Mouse (Mus musculus): Measurements from ENCODE around the gene Kcnab1.

Kcnab1 gene

GRCm38 (mm10) chr3:65302559-65302958 lies 193.4 kb downstream of the Kcnab1 start:
- peak; percentile 71 for ATAC-seq (ENCODE audit: low TSS enrichment)

DNA sequence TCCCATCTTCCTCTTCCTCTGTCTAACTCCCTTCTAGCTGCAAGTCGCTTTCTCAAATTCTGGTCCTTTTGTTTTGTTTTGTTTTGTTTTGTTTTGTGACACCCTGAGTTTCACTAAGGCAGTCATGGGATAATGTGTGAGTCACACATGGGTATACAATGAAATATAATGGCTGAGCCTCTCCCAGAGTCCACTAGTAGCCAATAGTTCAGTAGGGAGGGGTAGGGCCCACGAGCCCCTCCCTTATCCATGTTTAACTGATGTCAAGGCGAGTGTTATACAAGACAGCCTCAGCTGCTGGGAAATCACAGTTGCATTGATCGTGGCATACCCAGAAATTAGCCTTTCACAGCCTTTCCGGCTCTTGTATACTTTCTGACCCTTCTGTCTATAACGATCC lies 206.7 kb downstream of the Kcnab1 start:
- no peak for ATAC-seq (ENCODE audit: low TSS enrichment)

DNA sequence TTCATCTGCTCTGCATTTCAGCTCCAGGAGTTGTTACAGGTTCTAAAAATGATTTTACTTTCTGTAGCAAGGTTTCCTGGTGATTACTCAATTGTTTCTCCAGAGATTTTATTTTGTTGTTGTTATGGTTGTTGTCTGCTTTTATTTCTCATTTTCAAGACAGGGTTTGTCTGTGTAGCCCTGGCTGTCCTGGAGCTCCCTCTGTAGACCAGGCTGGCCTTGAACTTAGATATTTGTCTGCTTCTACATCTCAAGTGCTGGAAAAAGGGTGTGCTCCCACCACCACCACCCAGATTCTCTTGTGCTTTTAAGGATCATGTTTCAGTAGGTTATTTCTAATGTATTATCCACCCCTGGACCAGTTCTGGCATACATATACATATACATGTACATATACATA lies 207.6 kb downstream of the Kcnab1 start:
- no peak for ATAC-seq (ENCODE audit: low TSS enrichment)

GRCm38 (mm10) chr3:65317876-65318537 lies 208.8 kb downstream of the Kcnab1 start:
- ATAC-seq (ENCODE audit: low TSS enrichment), result 0 out of 2 replicates have a peak, but pooled peaks have one; percentile 56

- ATAC-seq (ENCODE audit: low TSS enrichment), result peak; percentile 73
Observed at GRCm38 (mm10) chr3:65319248-65320008, 210.2 kb downstream of the Kcnab1 start.

DNA sequence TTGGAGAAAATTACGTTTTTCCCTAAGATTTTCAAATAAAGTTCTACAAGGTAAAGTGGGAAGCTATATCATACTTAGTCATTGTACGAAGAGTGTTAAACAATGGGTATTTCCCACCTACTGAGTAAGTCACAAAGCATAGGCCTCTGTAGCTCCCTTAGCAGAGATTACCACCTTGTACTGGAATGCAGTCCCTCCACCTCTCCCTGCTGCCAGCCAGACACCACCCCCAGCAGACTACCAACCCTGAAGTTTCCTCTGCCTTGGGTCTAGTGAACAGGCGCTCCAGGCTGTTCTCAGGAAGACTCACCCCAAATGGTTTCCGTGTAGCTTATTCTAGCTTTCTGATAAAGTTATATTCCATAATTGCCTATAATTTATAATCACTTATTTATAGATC lies 211.8 kb downstream of the Kcnab1 start:
- ATAC-seq (ENCODE audit: low TSS enrichment), result no peak

DNA sequence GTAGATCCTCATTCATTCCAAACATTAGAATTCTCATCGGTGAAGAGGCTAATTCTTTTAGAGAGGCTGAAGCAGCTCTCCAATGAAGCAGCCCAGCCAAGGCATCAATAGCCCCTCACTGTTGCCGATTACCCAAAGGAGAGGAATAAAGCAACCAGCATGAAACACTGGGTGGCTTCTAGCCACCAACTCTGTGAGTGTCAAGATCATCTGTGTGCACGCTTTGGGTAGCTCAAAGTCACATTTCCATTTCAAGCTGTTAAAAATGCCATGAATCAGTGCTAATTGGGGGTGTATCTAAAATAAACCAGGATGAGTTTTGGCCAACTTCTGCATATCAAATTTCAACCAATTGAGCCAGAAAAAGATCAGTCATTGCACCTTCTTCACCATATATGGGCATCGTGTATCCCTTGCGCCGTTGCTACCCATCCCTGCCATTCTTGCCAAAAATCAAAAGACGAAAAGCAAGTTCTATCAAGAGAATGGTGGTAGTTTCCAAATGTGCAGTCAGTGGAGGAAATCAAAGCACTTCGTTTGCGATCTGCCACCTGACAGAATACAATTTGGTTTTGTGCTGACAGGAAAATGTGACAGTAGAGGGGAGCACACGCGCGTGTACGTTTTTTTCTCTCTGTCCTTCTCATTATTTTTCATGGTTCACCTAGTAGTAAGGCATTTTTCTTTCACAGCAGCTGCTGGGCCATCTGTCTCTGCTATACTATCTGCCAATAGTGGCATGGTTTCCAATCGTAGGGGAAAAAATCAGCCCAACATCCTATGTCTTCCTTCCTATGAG lies 213.0 kb downstream of the Kcnab1 start:
- ATAC-seq (ENCODE audit: low TSS enrichment), result peak; percentile 75

GRCm38 (mm10) chr3:65325254-65325653 lies 216.1 kb downstream of the Kcnab1 start:
- ATAC-seq (ENCODE audit: low TSS enrichment), result no peak

GRCm38 (mm10) chr3:65328814-65329213 lies 219.6 kb downstream of the Kcnab1 start:
- peak; percentile 57; the same call in 1 of the 2 replicates for ATAC-seq (ENCODE audit: low TSS enrichment)

DNA sequence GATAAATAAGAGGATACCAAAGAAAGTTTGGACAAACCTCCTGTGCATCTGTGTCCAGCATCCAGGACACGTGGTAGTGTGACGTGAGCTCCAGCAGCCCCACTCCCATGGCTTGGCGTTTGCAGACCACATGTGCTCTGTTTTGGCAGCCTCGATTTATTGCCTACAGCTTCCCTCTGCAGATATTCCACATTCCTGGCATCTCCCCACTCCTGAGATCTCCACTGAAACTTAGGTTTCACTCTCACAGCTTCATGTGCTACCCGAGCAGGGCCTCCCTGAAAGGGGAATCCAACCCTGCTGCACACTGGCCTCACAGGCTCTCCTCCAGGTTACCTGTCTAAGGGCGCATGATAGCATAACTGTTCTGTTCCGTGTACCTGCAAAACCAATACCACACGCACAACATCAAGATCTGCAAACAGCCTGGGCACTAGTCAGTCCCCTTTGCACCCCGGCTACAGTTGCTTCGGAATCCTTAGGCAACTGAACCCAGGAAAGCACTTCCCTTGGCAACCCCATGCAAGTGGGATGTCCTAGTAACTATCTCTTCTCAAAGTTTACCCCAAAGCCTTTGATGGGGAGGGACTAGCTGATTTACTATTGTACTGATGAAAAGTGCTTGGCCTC lies 228.8 kb downstream of the Kcnab1 start:
- ATAC-seq (ENCODE audit: low TSS enrichment), result no peak

DNA sequence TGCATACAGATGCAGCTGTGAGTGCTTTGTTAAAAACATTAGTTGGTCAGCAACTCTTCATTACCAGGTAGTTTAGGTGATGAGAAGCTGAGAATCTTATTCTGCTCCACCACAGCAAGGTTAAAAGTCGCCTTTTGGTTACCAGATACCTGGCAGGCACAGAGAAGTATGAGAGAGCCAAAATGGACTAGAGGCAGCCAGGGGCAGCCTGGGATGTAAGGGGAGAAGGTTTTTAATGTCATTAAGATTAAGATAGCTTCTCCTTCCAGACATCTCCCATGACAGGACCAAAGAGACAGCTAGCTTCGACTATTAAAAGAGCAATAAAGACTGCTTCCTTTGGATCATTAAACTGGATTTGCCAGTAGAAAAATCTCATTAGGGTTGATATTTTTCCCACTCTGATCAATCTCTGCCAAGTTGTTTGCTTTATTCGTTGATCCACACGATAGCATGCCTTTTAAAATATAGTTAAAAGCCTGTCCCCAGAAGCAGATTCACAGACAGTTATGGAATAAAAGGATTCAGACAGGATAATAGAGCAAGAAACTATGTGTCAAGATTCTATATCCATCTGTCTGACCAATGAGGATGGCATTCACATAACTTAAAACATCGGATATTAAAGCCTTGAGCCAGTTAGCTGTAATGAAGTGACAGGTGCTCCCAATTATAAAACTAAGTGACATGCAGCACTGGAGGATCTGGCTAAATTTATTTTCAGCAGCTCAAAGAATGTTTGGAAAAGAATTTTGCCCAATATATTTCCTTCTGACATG lies 231.2 kb downstream of the Kcnab1 start:
- ATAC-seq (ENCODE audit: low TSS enrichment), result no peak

DNA sequence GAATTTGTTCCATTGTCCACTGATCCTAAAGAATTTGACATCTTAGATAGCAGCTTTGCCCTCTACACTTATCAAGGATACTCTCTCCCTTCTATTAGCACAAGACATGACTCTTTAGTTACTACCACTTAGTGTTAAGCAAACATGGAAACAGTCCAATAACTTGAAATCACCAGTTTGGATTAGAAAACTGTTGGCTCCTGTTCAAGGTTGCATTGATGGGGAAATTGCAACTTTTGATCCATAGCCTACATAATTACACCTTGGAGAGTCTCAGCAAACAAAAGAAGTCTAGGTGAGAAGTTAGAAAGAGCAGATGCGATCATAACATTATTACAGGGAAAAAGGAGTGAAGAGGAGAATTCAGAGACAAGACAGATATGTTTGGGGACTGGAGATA lies 237.0 kb downstream of the Kcnab1 start:
- no peak for ATAC-seq (ENCODE audit: low TSS enrichment)

- no peak; the same call in 1 of the 2 replicates for ATAC-seq (ENCODE audit: low TSS enrichment)
Observed at GRCm38 (mm10) chr3:65352278-65353127, 243.3 kb downstream of the Kcnab1 start.

DNA sequence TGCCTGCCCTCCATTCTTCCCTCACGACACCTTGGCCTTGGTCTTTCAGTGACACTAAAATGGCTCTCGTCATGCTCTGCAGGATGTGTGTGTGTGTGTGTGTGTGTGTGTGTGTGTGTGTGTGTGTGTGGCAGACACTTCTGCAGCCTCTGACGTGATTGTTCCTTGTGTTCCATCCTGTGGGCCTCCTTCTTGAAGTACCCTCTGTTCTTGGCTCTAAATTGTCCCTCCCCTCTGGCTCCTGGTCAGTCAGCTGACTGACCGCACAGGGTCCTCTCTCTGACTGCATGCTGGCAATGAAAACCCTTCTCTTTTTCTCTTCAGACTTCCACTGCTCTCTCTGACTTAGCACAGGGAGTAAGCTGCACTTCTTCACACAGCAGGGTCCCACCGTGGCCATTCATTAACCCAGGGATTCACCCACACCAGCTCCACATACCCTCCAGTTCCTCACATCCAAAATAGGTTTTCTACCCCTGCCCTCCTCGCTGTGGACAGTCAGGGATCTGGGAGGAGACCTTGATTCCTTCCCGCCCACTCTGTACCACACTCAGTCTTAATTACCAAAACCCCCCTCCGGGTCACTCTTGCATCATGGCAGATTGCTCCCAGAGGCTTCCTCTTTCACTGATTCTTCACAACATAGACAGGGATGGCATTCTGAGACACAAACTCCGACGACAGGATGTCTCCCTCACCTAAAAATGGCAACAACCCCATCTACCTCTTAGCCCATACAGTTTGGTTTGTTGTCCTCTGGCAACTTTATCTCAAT lies 244.3 kb downstream of the Kcnab1 start:
- no peak for ATAC-seq (ENCODE audit: low TSS enrichment)

DNA sequence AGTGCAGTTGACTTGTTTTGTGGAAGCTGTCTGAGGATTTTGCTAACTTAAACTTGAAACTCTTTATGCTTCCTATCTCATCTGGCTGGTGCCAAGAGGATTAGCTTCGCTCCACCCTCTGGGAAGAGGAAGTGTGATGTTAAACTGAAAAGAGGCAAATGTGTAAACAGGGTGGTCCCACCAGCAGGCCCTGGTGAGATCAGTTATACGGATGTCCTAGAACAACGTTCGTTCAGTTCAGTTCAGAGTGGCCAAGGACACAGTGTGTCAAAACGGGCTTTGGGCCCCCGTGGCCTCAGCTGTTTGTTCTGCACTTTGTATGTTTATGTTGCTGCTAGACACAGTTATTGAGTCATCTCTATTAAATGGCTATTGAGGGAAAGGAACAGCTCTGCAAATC lies 246.3 kb downstream of the Kcnab1 start:
- no peak for ATAC-seq (ENCODE audit: low TSS enrichment)

- no peak for ATAC-seq (ENCODE audit: low TSS enrichment)
Observed at GRCm38 (mm10) chr3:65358275-65358674, 249.1 kb downstream of the Kcnab1 start.

DNA sequence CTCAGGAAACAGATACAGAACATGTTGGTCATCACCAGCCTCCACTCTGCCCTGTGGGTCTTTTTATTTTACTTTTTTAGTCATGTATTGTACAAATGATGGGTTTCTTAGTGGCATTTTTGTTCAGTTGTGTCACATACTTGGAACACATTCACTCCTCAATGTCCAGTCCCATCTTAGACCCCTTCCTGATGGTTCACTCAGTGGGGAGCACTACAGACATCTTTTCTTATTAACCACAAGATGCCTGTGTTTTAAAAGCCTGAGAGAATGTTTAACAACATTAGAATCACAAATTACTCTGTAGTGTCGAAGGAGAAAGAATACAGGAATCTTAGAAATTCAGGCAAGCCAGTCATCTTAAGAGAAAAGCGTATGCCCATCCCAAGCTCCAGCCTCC lies 249.7 kb downstream of the Kcnab1 start:
- no peak for ATAC-seq (ENCODE audit: low TSS enrichment)

GRCm38 (mm10) chr3:65360163-65360969 lies 251.2 kb downstream of the Kcnab1 start:
- ATAC-seq (ENCODE audit: low TSS enrichment), result 0 out of 2 replicates have a peak, but pooled peaks have one; percentile 5

DNA sequence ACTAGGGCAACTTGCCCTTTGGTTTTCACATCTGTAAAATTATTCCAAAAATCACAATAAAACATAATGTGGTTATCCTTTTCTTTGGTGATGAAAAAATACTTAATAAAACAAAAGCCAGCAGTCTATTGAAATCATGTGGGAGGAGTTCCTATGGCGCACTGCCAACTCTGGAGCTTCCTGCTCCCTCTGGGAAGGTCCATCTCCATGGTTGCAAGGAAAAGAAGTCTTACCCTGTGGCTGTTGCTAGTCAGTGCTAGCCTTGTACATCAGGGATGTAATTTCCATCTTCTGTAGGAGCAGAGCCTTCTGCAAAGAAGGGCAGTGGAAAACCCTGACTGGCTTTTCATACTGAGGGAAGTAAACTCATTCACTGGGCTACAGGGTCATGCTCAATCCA lies 254.3 kb downstream of the Kcnab1 start:
- ATAC-seq (ENCODE audit: low TSS enrichment), result no peak

Measured in frontal cortex, adult (tissue).